Mouse (Mus musculus) olfactory bulb, adult 2 months (tissue): ENCODE data around the gene Prkag2.

Source experiments
- CTCF ChIP-seq: fragments of 200-500 bp; IDR thresholded peaks from 2 replicates; pipeline ENCODE4 v1.5.1; 2012; ENCODE audit warnings: low read depth, mild to moderate bottlenecking, low read length, moderate library complexity; ENCODE audit not compliant: insufficient read depth
- POLR2A ChIP-seq: fragments of 200-500 bp; IDR thresholded peaks from 2 replicates; pipeline ENCODE4 v1.6.1; 2012; ENCODE audit warnings: mild to moderate bottlenecking, low read depth, low read length, moderate library complexity; ENCODE audit not compliant: insufficient read depth

GRCm38 (mm10) chr5:25119148-25119547 is 18.7 kb upstream of the Prkag2 start:
- TF ChIP-seq CTCF (no peak), POLR2A (no peak)
